23 mouse cellular contexts compared by ENCODE assay signal in genomic region chr17:71276771-71277170, GRCm38 (mm10). TPM values are rescaled to one million over a fixed set of nuclear protein-coding genes. Genes with fewer than 3 reads are reported as not detected.
DNase-seq lines count a peak whose midpoint lies in the region; ATAC-seq and TF ChIP-seq lines count a peak whose summit lies in the region.
"Had no signal": no experiment of that assay in that cellular context is flagged by ENCODE, and none has a peak within 500 bp of the region (broad histone marks: within the 10 kb centered on the region; RNA-seq: fewer than 3 reads in every experiment).

No protein-coding gene starts in this region.

- WGBS in heart, postnatal 0 days, result 37% methylated on average over 10 of the region's 10 CpGs
- 28% methylated on average over 10 of the region's 10 CpGs for WGBS in liver, embryonic 13.5 days (ENCODE audit: insufficient replicate concordance)

- peak overlapping the region; percentile 30; the same call in 1 of the 2 replicates for H3K27ac ChIP-seq in heart, postnatal 0 days (ENCODE audit: low read depth)
- peak overlapping the region; percentile 54 for H3K27ac ChIP-seq in liver, embryonic 13.5 days
- H3K27ac ChIP-seq: forebrain, embryonic 10.5 days; gastrocnemius, adult 2 months; hindbrain, embryonic 15.5 days; intestine, embryonic 15.5 days; lung, embryonic 15.5 days; midbrain, embryonic 10.5 days had no signal

- H3K9ac ChIP-seq in heart, postnatal 0 days (replicated peaks; ENCODE audit: low read depth, low read length), result no peak overlapping the region
- peak overlapping the region; percentile 36; the same call in 1 of the 2 replicates for H3K9ac ChIP-seq in liver, embryonic 13.5 days
- H3K9ac ChIP-seq: forebrain, postnatal 0 days; hindbrain, embryonic 15.5 days; intestine, embryonic 15.5 days; lung, embryonic 15.5 days had no signal

- peaks cover 8% of the 10 kb centered on the region for H3K4me1 ChIP-seq in heart, postnatal 0 days (ENCODE audit: control insufficient read depth, insufficient read depth)
- H3K4me1 ChIP-seq in liver, embryonic 13.5 days (replicated peaks), result peaks cover 44% of the 10 kb centered on the region
- H3K4me1 ChIP-seq: forebrain, embryonic 10.5 days; hindbrain, embryonic 15.5 days; intestine, embryonic 15.5 days; lung, embryonic 15.5 days; midbrain, embryonic 10.5 days had no signal

- H3K36me3 ChIP-seq in heart, postnatal 0 days (replicated peaks; ENCODE audit: control insufficient read depth, insufficient read depth, low read length), result no peaks in the 10 kb centered on the region; the same call in none of the 2 replicates
- peaks cover 37% of the 10 kb centered on the region for H3K36me3 ChIP-seq in liver, embryonic 13.5 days
- H3K36me3 ChIP-seq: hindbrain, embryonic 15.5 days; intestine, embryonic 15.5 days; lung, embryonic 15.5 days had no signal

- TF ChIP-seq CTCF in heart, postnatal 0 days (IDR thresholded peaks at IDR 0.05; ENCODE audit: low read depth), result no peak

- DNase-seq in heart, postnatal 0 days (ENCODE audit: low spot score), result peak; percentile 57
- no peak for DNase-seq in heart, postnatal 4 days
- peak; percentile 40 for DNase-seq in adipocyte (ENCODE audit: low spot score)
- DNase-seq in liver, embryonic 13.5 days, result no peak
- no peak for DNase-seq in gastrocnemius, postnatal 25 days
- no peak for DNase-seq in cerebellum, postnatal 4 days (ENCODE audit: low spot score in 2 of 2)
- DNase-seq in spleen, postnatal 36 days (ENCODE audit: low spot score in 2 of 2), result no peak
- DNase-seq: adrenal gland, adult 2 months; B cell, adult 2 months; cerebellum, adult 9-10 months; embryo, embryonic 11 days; forebrain, postnatal 0 days; gastrocnemius, adult 2 months; heart, postnatal 10 days; kidney, adult 9 months; kidney, postnatal 25 days; retina, postnatal 1 day had no signal

- ATAC-seq in heart, postnatal 0 days (ENCODE audit: insufficient read depth, low read depth), result peak; percentile 49; the same call in 1 of the 2 replicates
- ATAC-seq in liver, embryonic 13.5 days (ENCODE audit: low read depth), result peak; percentile 58; the same call in 1 of the 2 replicates
- ATAC-seq in megakaryocyte progenitor cell, adult 5-6 weeks (replicated peaks; ENCODE audit: poor library complexity), result peak; percentile 78
- ATAC-seq: forebrain, postnatal 0 days; intestine, embryonic 15.5 days had no signal

- H3K4me2 ChIP-seq in heart, postnatal 0 days (ENCODE audit: low read depth, low read length), result no peak overlapping the region
- H3K4me2 ChIP-seq in liver, embryonic 13.5 days, result peak overlapping the region; percentile 29; the same call in 1 of the 2 replicates
- H3K4me2 ChIP-seq: hindbrain, embryonic 15.5 days; intestine, embryonic 15.5 days; lung, embryonic 15.5 days had no signal

- H3K9me3 ChIP-seq in heart, postnatal 0 days (replicated peaks; ENCODE audit: control insufficient read depth, low read length), result no peaks in the 10 kb centered on the region
- 0 out of 2 replicates have a peak, but pooled peaks cover 3% of the 10 kb centered on the region for H3K9me3 ChIP-seq in liver, embryonic 13.5 days (replicated peaks)
- H3K9me3 ChIP-seq: forebrain, embryonic 10.5 days; hindbrain, embryonic 15.5 days; intestine, embryonic 15.5 days; lung, embryonic 15.5 days; midbrain, embryonic 10.5 days had no signal

- no peak for TF ChIP-seq EP300 in heart, postnatal 0 days (IDR thresholded peaks at IDR 0.05; ENCODE audit: low read depth)

- H3K27me3 ChIP-seq in heart, postnatal 0 days (ENCODE audit: control insufficient read depth, insufficient read depth, low read length), result no peaks in the 10 kb centered on the region
- no peaks in the 10 kb centered on the region for H3K27me3 ChIP-seq in liver, embryonic 13.5 days
- H3K27me3 ChIP-seq: hindbrain, embryonic 15.5 days; intestine, embryonic 15.5 days; lung, embryonic 15.5 days had no signal

- H3K4me3 ChIP-seq in heart, postnatal 0 days (ENCODE audit: low read depth, low read length), result no peak overlapping the region
- H3K4me3 ChIP-seq in liver, embryonic 13.5 days (replicated peaks), result no peak overlapping the region
- H3K4me3 ChIP-seq: forebrain, embryonic 10.5 days; gastrocnemius, adult 2 months; hindbrain, embryonic 15.5 days; intestine, embryonic 15.5 days; lung, embryonic 15.5 days; midbrain, embryonic 10.5 days had no signal

RNA-seq across cellular contexts. Expression of gene Emilin2, which starts 35.0 kb away (rescaled TPM):
- total RNA-seq in heart, postnatal 0 days (2014; rRNA removed; ENCODE audit: low replicate concordance), result 86.4 and 107 TPM in 2 replicates
- 58.5 and 65.3 TPM in 2 replicates for polyA plus RNA-seq in heart, postnatal 0 days (2015; fragmentation: Nextera tagmentation; extraction: Ambion mirVana)
- total RNA-seq in heart, postnatal 4 days (2021), result 100 to 1,000 TPM; 169 to 172 TPM
- 23.0 and 24.9 TPM in 2 replicates for polyA plus RNA-seq in liver, embryonic 13.5 days (2015; fragmentation: Nextera tagmentation; extraction: Ambion mirVana)
- 14.6 and 16.3 TPM in 2 replicates for total RNA-seq in megakaryocyte progenitor cell, adult 5-6 weeks (2015)
- total RNA-seq in megakaryocyte progenitor cell, adult 5-6 weeks (2017), result 20.0 and 23.5 TPM in 2 replicates
- 10 to 100 TPM in 1 of 2 experiments, 1 to 10 TPM in 1; 9.9 to 13.8 TPM for total RNA-seq in gastrocnemius, postnatal 25 days (2021)

Comparison
In these comparisons a context has a peak if more than half of its experiments do, and no peak if none do; other contexts are left out.
1. DNase-seq: peak in heart, postnatal 0 days (single experiment) and adipocyte (single experiment); none in heart, postnatal 4 days (single experiment), liver, embryonic 13.5 days (single experiment), gastrocnemius, postnatal 25 days (single experiment), cerebellum, postnatal 4 days (0 of 2) and spleen, postnatal 36 days (0 of 2).
2. Peak in every context shown above with its lines, with median percentiles within 50 percentile points of each other: ATAC-seq.